Mouse (Mus musculus): ENCODE data around the gene Cenpo. TPM values are rescaled to one million over a fixed set of nuclear protein-coding genes. Genes with fewer than 3 reads are reported as not detected.
A peak's percentile ranks its signal among the peaks of the same experiment; 100 is the strongest.

The Cenpo gene
- polyA plus RNA-seq, 1 experiment from 2014 or later: 9.8 TPM

DNA sequence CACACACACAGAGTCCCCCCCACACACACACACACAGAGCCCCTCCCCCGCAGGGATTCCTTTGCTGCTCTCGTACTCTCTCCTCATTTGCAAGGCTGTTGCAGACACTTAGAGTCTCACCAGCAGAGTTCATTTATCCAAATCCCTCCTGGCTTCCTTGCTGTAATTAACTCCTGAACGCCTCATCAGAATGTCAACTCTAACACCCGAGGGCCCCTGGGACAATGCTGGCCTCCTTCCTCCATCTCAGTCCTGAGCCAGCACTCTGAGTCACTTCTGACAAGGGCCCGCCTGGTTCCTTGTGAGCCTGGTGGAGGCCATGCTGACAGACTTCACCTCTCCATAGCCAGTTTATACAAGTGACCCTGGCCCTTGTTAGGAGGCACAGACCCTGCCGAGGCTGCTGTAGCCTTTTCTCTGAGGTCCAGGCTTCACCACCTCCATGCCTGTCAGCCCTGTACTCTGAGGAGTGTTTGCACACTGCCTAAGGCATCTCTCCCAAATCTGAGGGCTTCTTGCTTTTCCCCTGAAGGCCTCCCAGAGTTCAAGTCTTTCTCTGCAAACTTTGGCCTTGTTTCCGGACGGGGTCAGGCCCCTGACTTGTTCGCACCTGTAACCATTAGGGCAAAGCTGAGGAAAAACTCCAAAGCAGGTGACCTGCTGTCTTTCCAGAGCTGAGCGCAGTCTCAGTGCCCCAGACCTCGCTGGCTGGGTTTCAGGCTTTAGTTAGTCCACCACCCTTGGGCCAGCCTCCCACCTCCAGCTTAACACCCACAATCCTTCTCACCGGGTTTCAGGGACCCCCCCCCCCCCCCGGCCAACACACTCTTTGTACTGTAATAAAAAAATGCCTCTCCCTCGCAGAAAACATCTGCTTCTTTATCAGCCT is 45.7 kb downstream of the Cenpo start:
- Histone ChIP-seq H3K4me1 (ENCODE audit: control insufficient read depth, insufficient read depth, low read length) (peaks cover 16% of the 10 kb centered on the region), H3K4me2 (ENCODE audit: low read depth, low read length) (no peak overlapping the region), H3K9ac (ENCODE audit: low read length) (no peak overlapping the region; the same call in 1 of the 2 replicates), H3K9me3 (replicated peaks; ENCODE audit: control insufficient read depth, low read length) (no peaks in the 10 kb centered on the region), H3K27ac (ENCODE audit: low read length) (peak overlapping the region; percentile 26), H3K27me3 (ENCODE audit: control insufficient read depth, insufficient read depth, low read length) (no peaks in the 10 kb centered on the region), H3K36me3 (ENCODE audit: control insufficient read depth, insufficient read depth) (no peaks in the 10 kb centered on the region), H3K4me3 (ENCODE audit: low read length) (no peak overlapping the region)
- 42% methylated on average over 14 of the region's 14 CpGs for WGBS
- peak; percentile 73; the same call in 1 of the 2 replicates for ATAC-seq (replicated peaks; ENCODE audit: extremely low read depth, insufficient read depth, low FRiP score)

GRCm38 (mm10) chr12:4184648-4185047 is 49.4 kb downstream of the Cenpo start:
- Histone ChIP-seq H3K4me1 (ENCODE audit: control insufficient read depth, insufficient read depth, low read length) (peaks cover 4% of the 10 kb centered on the region), H3K9ac (ENCODE audit: low read length) (no peak overlapping the region), H3K27me3 (ENCODE audit: control insufficient read depth, insufficient read depth, low read length) (no peaks in the 10 kb centered on the region), H3K4me2 (ENCODE audit: low read depth, low read length) (no peak overlapping the region), H3K27ac (ENCODE audit: low read length) (no peak overlapping the region), H3K9me3 (replicated peaks; ENCODE audit: control insufficient read depth, low read length) (no peaks in the 10 kb centered on the region), H3K36me3 (ENCODE audit: control insufficient read depth, insufficient read depth) (no peaks in the 10 kb centered on the region), H3K4me3 (ENCODE audit: low read length) (no peak overlapping the region)
- 50% methylated on average over 2 of the region's 2 CpGs for WGBS
- no peak for ATAC-seq (replicated peaks; ENCODE audit: extremely low read depth, insufficient read depth, low FRiP score)

GRCm38 (mm10) chr12:4180507-4180906 is 53.6 kb downstream of the Cenpo start:
- Histone ChIP-seq H3K27ac (ENCODE audit: low read length) (no peak overlapping the region), H3K4me1 (ENCODE audit: control insufficient read depth, insufficient read depth, low read length) (no peaks in the 10 kb centered on the region), H3K4me2 (ENCODE audit: low read depth, low read length) (no peak overlapping the region), H3K9ac (ENCODE audit: low read length) (no peak overlapping the region), H3K27me3 (ENCODE audit: control insufficient read depth, insufficient read depth, low read length) (no peaks in the 10 kb centered on the region), H3K9me3 (replicated peaks; ENCODE audit: control insufficient read depth, low read length) (no peaks in the 10 kb centered on the region), H3K4me3 (ENCODE audit: low read length) (no peak overlapping the region), H3K36me3 (ENCODE audit: control insufficient read depth, insufficient read depth) (no peaks in the 10 kb centered on the region)
- ATAC-seq (replicated peaks; ENCODE audit: extremely low read depth, insufficient read depth, low FRiP score): no peak
- WGBS: 61% methylated on average over 3 of the region's 3 CpGs

GRCm38 (mm10) chr12:4179671-4180233 is 54.3 kb downstream of the Cenpo start:
- Histone ChIP-seq H3K4me3 (ENCODE audit: low read length) (no peak overlapping the region), H3K4me2 (ENCODE audit: low read depth, low read length) (no peak overlapping the region), H3K27me3 (ENCODE audit: control insufficient read depth, insufficient read depth, low read length) (no peaks in the 10 kb centered on the region), H3K9ac (ENCODE audit: low read length) (no peak overlapping the region), H3K36me3 (ENCODE audit: control insufficient read depth, insufficient read depth) (no peaks in the 10 kb centered on the region), H3K4me1 (ENCODE audit: control insufficient read depth, insufficient read depth, low read length) (no peaks in the 10 kb centered on the region), H3K27ac (ENCODE audit: low read length) (no peak overlapping the region), H3K9me3 (replicated peaks; ENCODE audit: control insufficient read depth, low read length) (no peaks in the 10 kb centered on the region)
- WGBS: 78% methylated on average over 6 of the region's 6 CpGs
- ATAC-seq (replicated peaks; ENCODE audit: extremely low read depth, insufficient read depth, low FRiP score): no peak

GRCm38 (mm10) chr12:4178839-4179238 is 55.3 kb downstream of the Cenpo start:
- 62% methylated on average over 5 of the region's 5 CpGs for WGBS
- H3K9me3 ChIP-seq (replicated peaks; ENCODE audit: control insufficient read depth, low read length): no peaks in the 10 kb centered on the region
- H3K27ac ChIP-seq (ENCODE audit: low read length): no peak overlapping the region
- no peak for ATAC-seq (replicated peaks; ENCODE audit: extremely low read depth, insufficient read depth, low FRiP score)
- H3K36me3 ChIP-seq (ENCODE audit: control insufficient read depth, insufficient read depth): no peaks in the 10 kb centered on the region
- no peak overlapping the region for H3K4me2 ChIP-seq (ENCODE audit: low read depth, low read length)
- H3K4me1 ChIP-seq (ENCODE audit: control insufficient read depth, insufficient read depth, low read length): no peaks in the 10 kb centered on the region
- H3K9ac ChIP-seq (ENCODE audit: low read length): no peak overlapping the region
- no peaks in the 10 kb centered on the region for H3K27me3 ChIP-seq (ENCODE audit: control insufficient read depth, insufficient read depth, low read length)
- no peak overlapping the region for H3K4me3 ChIP-seq (ENCODE audit: low read length)

- ATAC-seq (replicated peaks; ENCODE audit: extremely low read depth, insufficient read depth, low FRiP score): no peak
- whole genome bisulfite sequencing: 76% methylated on average over 15 of the region's 15 CpGs
Measured at GRCm38 (mm10) chr12:4173108-4173790, 60.8 kb downstream of the Cenpo start.

DNA sequence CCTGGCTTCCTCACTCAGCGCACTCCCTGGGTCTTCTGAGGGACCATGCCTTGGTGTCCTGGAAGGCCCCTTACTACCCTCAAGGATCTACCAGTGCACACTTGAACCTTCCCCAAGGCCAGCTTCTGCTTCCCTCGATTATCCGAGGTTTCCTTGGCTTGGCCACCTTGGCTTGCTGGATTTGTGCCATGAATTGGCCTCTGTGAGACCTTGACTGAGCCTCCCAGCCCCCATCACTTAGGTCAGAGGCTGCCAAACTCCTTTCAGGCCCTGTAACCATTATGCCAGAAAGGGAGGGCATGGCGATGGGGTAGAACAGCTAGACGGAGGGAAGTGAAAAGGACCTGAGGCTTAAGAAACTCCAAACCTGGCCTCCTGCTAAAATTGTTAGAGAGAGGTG is 64.5 kb downstream of the Cenpo start:
- Histone ChIP-seq H3K36me3 (ENCODE audit: control insufficient read depth, insufficient read depth) (no peaks in the 10 kb centered on the region), H3K27me3 (ENCODE audit: control insufficient read depth, insufficient read depth, low read length) (no peaks in the 10 kb centered on the region), H3K9ac (ENCODE audit: low read length) (no peak overlapping the region), H3K27ac (ENCODE audit: low read length) (no peak overlapping the region), H3K9me3 (replicated peaks; ENCODE audit: control insufficient read depth, low read length) (no peaks in the 10 kb centered on the region), H3K4me1 (ENCODE audit: control insufficient read depth, insufficient read depth, low read length) (no peaks in the 10 kb centered on the region), H3K4me2 (ENCODE audit: low read depth, low read length) (no peak overlapping the region), H3K4me3 (ENCODE audit: low read length) (no peak overlapping the region)
- WGBS: 76% methylated on average over 5 of the region's 5 CpGs
- no peak for ATAC-seq (replicated peaks; ENCODE audit: extremely low read depth, insufficient read depth, low FRiP score)

More at GRCm38 (mm10) chr12:4173108-4173790, 60.8 kb downstream of the Cenpo start:
- Histone ChIP-seq H3K27me3 (ENCODE audit: control insufficient read depth, insufficient read depth, low read length) (no peaks in the 10 kb centered on the region), H3K9me3 (replicated peaks; ENCODE audit: control insufficient read depth, low read length) (no peaks in the 10 kb centered on the region), H3K9ac (ENCODE audit: low read length) (no peak overlapping the region), H3K4me2 (ENCODE audit: low read depth, low read length) (no peak overlapping the region), H3K4me1 (ENCODE audit: control insufficient read depth, insufficient read depth, low read length) (no peaks in the 10 kb centered on the region), H3K27ac (ENCODE audit: low read length) (no peak overlapping the region), H3K36me3 (ENCODE audit: control insufficient read depth, insufficient read depth) (no peaks in the 10 kb centered on the region), H3K4me3 (ENCODE audit: low read length) (no peak overlapping the region)

GRCm38 (mm10) chr12:4169058-4169457 is 65.0 kb downstream of the Cenpo start:
- H3K4me1 ChIP-seq (ENCODE audit: control insufficient read depth, insufficient read depth, low read length): no peaks in the 10 kb centered on the region
- no peak for ATAC-seq (replicated peaks; ENCODE audit: extremely low read depth, insufficient read depth, low FRiP score)
- H3K27me3 ChIP-seq (ENCODE audit: control insufficient read depth, insufficient read depth, low read length): no peaks in the 10 kb centered on the region
- no peak overlapping the region for H3K4me2 ChIP-seq (ENCODE audit: low read depth, low read length)
- no peak overlapping the region for H3K27ac ChIP-seq (ENCODE audit: low read length)
- H3K4me3 ChIP-seq (ENCODE audit: low read length): no peak overlapping the region
- 96% methylated on average over 1 of the region's 1 CpGs for WGBS
- H3K36me3 ChIP-seq (ENCODE audit: control insufficient read depth, insufficient read depth): no peaks in the 10 kb centered on the region
- no peak overlapping the region for H3K9ac ChIP-seq (ENCODE audit: low read length)
- no peaks in the 10 kb centered on the region for H3K9me3 ChIP-seq (replicated peaks; ENCODE audit: control insufficient read depth, low read length)

DNA sequence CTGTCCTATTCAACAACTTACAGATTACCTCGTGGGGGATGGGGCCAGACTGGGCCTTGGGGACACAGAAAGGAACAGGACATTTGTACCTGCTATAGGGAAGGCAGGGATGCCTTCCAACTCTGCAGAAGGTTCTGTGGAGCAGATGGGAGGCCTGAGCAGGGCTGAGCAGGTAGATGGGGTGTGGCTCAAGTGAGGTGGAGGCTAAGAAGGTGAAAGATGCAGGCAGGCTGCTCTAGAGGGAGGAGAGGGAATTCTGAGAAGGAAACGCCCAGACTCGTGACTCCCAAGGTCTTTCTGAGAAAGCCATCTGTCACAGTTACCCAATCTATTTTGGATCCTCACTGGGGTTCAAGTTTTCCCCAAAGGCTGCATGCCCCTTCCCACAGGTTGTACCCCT is 67.1 kb downstream of the Cenpo start:
- WGBS: 72% methylated on average over 3 of the region's 3 CpGs
- no peak for ATAC-seq (replicated peaks; ENCODE audit: extremely low read depth, insufficient read depth, low FRiP score)

More for the DNA sequence above, 67.1 kb downstream of the Cenpo start:
- Histone ChIP-seq H3K9ac (ENCODE audit: low read length) (no peak overlapping the region), H3K36me3 (ENCODE audit: control insufficient read depth, insufficient read depth) (no peaks in the 10 kb centered on the region), H3K27ac (ENCODE audit: low read length) (no peak overlapping the region), H3K4me3 (ENCODE audit: low read length) (no peak overlapping the region), H3K9me3 (replicated peaks; ENCODE audit: control insufficient read depth, low read length) (no peaks in the 10 kb centered on the region), H3K4me1 (ENCODE audit: control insufficient read depth, insufficient read depth, low read length) (no peaks in the 10 kb centered on the region), H3K4me2 (ENCODE audit: low read depth, low read length) (no peak overlapping the region), H3K27me3 (ENCODE audit: control insufficient read depth, insufficient read depth, low read length) (no peaks in the 10 kb centered on the region)
